ENCODE assay signal across 14 mouse cellular contexts in genomic region chr11:72332951-72333667, GRCm38 (mm10). TPM values are rescaled to one million over a fixed set of nuclear protein-coding genes. Genes with fewer than 3 reads are reported as not detected.
DNase-seq lines count a peak whose midpoint lies in the region.
"Had no signal": no experiment of that assay in that cellular context is flagged by ENCODE, and none has a peak within 500 bp of the region (broad histone marks: within the 10 kb centered on the region; RNA-seq: fewer than 3 reads in every experiment).

No protein-coding gene starts in this region.

- DNase-seq in cerebellum, postnatal 14 days, result peak; percentile 38 to 59
- DNase-seq in cerebellum, postnatal 36 days, result no peak
- DNase-seq in layer of hippocampus, adult 8-10 months (ENCODE audit: low spot score in 2 of 2), result peak; percentile 52 to 58
- no peak for DNase-seq in layer of hippocampus, postnatal 10 days (ENCODE audit: low spot score in 2 of 2)
- DNase-seq in 3T3-L1 (ENCODE audit: low read depth, low spot score), result peak; percentile 71
- DNase-seq in left cerebral cortex, postnatal 25 days (ENCODE audit: low spot score in 2 of 2), result peak; percentile 32 to 89
- DNase-seq in urinary bladder, postnatal 25 days (ENCODE audit: low spot score), result no peak
- no peak for DNase-seq in adrenal gland, postnatal 25 days
- DNase-seq: adrenal gland, postnatal 10 days; kidney, postnatal 36 days; lung, adult 18-20 months; thymus, postnatal 14 days had no signal

- intact Hi-C loops in left cerebral cortex, postnatal 25 days (cut with DNase I), result no loop called here

RNA-seq across cellular contexts. Expression of gene Fbxo39, which starts 18.9 kb away (rescaled TPM):
- not detected for total RNA-seq in layer of hippocampus, adult 8-10 months (2022)
- not detected for total RNA-seq in layer of hippocampus, postnatal 10 days (2021)
- not detected for total RNA-seq in left cerebral cortex, postnatal 25 days (2021)
- 0.18 TPM in 1 of 2 replicates, not detected in the other for total RNA-seq in adrenal gland, postnatal 25 days (2021)
- total RNA-seq: adrenal gland, postnatal 10 days; gastrocnemius, postnatal 4 days had no signal

RNA-seq across cellular contexts. Expression of gene Tekt1, which starts 29.1 kb away (rescaled TPM):
- 1 to 10 TPM; 1.7 to 3.8 (median 3.3) TPM for total RNA-seq in layer of hippocampus, adult 8-10 months (2022)
- total RNA-seq in layer of hippocampus, postnatal 10 days (2021), result 1 to 10 TPM; 2.5 to 4.7 TPM
- 1 to 10 TPM; 2.1 to 2.6 TPM for total RNA-seq in left cerebral cortex, postnatal 25 days (2021)
- 0.21 TPM in 1 of 2 replicates, not detected in the other for total RNA-seq in adrenal gland, postnatal 25 days (2021)
- total RNA-seq: neutrophil, adult 5-6 weeks had no signal

RNA-seq across cellular contexts. Expression of gene Xaf1, which starts 31.7 kb away (rescaled TPM):
- total RNA-seq in layer of hippocampus, adult 8-10 months (2022), result 10 to 100 TPM in 2 of 4 experiments, 1 to 10 TPM in 2; 7.5 to 16.5 (median 10.7) TPM
- 1 to 10 TPM; 1.9 to 2.5 TPM for total RNA-seq in layer of hippocampus, postnatal 10 days (2021)
- 1 to 10 TPM; 3.9 TPM for total RNA-seq in left cerebral cortex, postnatal 25 days (2021)
- total RNA-seq in adrenal gland, postnatal 25 days (2021), result 23.7 and 28.4 TPM in 2 replicates

Comparison
In these comparisons a context has a peak if more than half of its experiments do, and no peak if none do; other contexts are left out.
1. DNase-seq: peak in cerebellum, postnatal 14 days (2 of 2), layer of hippocampus, adult 8-10 months (2 of 2), 3T3-L1 (single experiment) and left cerebral cortex, postnatal 25 days (2 of 2); none in cerebellum, postnatal 36 days (0 of 2), layer of hippocampus, postnatal 10 days (0 of 2), urinary bladder, postnatal 25 days (single experiment) and adrenal gland, postnatal 25 days (single experiment).